Mouse (Mus musculus): ENCODE measurements around the gene Fam171a1.

The Fam171a1 gene

DNA sequence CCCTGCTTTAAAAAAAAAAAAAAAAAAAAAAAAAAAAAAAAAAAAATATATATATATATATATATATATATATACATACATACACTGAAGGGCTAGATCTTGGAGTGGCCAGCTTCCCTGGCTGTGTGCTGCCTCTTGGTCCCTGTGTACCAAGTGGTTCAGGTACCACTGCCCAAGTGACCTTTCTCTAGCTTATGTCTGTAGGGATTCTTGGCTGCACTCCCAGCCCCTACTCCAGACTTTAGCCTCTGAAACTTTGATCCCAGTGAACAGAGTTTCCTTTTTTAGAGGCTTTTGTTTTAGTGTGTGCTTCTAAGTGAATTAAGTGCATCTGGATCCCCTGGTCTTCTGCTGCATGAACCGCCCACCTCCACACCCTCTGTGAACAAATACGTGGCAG is 24.3 kb downstream of the Fam171a1 start:
- DNase-seq (ENCODE audit: low read depth, low spot score): no peak

DNA sequence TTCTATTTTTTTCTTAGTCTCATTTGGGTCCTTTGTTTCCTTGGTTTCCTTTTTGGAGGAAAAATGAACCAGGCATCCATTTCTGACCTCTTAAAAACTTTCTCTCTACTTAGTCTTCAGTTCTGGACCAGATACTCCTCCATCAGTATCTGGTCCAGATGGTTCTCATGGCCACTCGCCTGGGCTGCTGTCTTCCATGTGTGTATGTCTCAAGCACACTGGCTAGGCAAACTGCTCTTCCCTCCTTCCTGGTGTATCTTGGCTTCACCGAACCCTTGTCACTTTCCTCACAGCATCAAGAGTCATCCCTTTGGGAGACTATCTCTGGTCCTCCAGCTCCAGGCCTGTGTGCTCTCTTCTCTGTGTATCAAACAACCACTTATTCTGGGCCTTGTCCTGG is 25.0 kb downstream of the Fam171a1 start:
- no peak for DNase-seq (ENCODE audit: low read depth, low spot score)

DNA sequence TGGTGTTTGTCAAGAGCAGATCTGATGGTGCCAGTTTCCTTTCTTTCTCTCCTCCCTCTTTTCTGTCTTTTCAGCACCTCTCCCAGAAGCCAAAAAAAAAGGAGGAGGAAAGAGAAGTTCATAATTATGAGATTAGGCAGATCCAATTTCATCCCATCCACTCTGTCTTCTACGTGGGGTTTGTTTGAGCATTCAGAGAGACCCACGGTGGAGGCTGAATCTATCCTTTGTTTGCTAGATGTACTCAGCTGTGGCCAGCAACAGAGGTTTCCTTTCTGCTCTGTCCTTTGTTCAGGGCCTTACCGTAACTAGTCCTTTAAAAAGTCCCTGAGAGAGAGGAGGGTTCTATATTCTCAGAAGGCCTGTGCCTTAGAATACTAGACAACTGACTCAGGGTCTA is 25.6 kb downstream of the Fam171a1 start:
- no peak for DNase-seq (ENCODE audit: low read depth, low spot score)

DNA sequence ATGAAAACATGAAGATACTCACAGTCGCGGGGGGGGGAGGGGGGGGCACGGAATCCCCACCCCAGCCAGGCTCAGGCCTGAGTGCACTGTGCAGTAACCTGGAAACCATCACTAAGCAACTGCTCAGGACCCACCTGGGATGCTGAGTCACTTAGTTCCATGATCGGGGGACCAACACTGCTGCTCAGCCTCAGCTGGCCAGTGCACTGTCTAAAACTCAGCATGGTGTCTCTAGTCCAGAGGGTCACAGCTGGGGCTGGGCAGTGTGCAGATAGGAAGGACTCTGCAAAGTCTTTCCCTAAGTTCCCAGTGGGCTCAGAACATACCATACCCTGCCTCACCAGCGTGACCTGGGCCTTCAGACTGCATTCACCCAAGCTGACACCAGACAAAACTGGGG is 26.6 kb downstream of the Fam171a1 start:
- no peak for DNase-seq (ENCODE audit: low read depth, low spot score)

DNA sequence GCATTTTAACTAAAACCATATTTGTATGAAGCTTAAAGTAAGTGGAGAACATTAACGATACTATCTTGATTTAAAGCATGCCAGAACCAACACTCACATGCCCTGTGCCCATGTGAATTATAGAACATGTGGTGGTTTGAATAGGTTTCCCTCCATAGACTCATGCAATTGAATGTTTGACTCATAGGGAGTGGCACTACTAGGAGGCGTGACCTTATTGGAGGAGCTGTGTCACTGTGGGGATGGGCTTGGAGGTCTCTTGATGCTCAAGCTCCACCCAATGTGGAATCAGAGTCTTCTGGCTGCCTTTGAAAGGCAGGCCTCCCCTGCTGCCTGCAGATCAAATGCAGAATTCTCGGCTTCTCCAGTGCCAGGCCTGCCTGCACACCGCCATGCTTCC is 27.8 kb downstream of the Fam171a1 start:
- DNase-seq (ENCODE audit: low read depth, low spot score): no peak

DNA sequence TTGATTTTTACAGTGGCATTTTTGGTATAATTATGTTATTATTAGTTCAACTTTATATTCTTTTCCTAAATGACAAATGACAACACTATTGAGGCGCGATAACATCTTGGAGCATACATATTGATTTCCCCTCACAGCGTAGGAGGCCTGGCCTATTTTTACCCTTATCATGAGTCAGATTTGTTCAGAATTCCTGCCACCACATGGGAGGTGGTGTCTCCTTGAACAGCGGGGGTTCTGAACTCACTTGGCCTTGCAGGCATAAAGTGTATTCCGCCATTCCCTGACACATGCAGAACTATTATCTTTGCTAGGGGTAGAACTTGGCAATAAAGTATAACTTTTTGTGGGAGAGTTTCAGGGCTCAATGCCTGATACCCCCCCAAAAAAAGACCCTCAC is 30.3 kb downstream of the Fam171a1 start:
- no peak for DNase-seq (ENCODE audit: low read depth, low spot score)

DNA sequence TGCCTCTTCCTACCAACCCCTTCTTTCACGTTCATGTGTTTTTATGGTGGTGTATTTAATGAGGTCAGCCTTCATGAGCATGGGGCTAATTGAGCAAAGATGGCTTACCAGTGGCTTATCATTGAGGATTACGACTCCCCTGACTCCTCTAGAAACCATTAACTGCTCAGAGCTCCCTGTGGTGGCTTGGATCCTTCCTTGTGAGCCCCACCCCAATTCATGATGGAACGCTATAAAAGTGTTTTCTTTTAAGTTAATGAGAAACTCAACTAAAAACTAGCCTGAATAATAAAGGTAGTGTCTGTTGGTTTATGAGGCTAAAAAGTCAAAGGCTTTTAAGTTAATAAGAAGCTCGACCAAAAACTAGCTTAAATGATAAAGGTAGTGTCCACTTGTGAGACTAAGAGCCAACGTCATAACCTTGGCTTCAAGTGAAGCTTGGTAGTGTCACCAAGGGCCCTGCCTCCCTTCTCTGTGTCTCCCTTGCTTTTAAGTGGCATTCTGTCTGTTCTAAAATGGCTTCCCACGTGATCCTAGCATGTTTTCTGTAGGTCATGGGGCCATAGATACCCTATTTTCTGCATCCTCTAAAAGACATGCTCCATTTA is 33.6 kb downstream of the Fam171a1 start:
- no peak for DNase-seq (ENCODE audit: low read depth, low spot score)

DNA sequence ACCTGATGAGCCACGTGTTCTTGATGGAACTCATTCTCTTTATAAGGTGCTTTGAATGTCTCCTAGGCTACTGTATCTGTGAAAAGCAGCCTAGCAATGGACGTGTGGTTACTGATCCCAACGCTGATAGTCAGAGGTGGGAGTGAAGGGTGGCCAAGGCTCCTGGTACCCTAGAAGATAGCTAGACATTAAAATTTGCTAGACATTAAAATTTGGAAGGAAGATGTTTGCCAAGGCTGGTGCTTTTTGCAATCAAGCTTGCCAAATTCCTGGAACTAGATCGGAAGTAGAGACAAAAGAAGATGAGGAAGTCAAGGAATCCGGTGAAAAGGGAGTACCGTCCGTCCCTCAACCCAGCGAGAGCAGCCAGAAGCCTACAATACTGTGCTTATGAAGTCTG is 34.7 kb downstream of the Fam171a1 start:
- DNase-seq (ENCODE audit: low read depth, low spot score): no peak

DNA sequence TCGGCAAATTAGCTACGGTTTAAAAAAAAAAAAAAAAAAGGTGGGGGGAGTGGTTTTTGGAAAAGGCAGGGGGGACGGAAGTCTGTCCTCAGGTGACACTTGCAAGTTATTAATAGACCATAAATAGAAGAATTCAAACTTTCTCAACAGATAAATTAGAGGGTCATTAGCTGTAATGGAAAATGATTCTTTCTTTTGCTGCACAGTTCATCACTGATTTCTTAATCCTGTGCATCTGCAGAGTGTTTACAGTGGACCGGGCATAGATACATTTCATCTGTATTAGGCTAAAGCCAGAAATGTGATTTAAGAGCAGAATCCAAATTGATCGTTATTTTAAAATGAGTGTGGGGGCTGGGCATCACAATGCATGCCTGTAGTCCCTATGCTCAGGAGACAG is 36.3 kb downstream of the Fam171a1 start:
- DNase-seq (ENCODE audit: low read depth, low spot score): no peak

DNA sequence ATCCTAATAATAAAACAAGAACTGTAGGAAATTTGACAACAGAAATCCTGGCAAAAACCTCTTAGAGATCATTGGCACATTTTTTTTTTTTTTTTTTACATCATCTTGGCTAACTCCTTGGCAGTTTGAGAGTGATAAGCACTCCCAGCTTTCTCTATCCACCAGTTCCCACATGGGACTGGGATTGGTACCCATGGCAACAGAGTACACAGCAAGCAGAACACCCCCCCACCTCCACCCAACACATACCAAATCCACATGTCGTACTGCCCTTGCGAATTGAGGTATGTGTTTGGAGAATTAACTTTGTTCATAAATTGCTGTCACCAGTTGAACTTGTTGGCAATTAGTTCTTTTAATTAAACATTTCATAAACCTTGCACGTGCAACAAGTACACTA is 37.3 kb downstream of the Fam171a1 start:
- DNase-seq (ENCODE audit: low read depth, low spot score): no peak

DNA sequence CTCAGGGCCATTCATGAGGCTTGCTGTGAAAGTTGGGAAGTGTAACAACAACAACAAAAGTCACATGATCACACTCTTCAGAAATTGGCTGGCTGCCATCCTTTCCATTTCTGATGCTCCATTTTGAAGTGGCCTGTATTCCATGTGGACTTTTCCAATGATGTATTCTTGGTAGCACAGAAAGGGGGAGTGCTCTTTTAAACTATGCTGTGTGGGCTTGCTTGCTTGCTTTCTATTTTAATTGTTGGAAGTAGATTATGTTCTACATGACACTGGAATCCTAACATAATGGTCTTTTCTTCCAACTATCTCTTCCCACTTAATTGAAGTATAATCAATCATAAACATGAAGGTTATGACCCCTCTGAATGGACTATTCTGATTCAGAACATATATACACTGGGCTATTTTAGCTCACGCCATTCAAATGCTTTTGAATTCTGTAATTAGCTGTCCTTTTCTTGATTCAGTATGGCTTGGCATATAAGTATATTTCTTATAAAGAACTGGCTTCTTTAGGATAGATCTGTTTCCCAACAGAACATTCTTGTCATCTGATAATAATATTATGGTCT is 40.2 kb downstream of the Fam171a1 start:
- DNase-seq (ENCODE audit: low read depth, low spot score): no peak

DNA sequence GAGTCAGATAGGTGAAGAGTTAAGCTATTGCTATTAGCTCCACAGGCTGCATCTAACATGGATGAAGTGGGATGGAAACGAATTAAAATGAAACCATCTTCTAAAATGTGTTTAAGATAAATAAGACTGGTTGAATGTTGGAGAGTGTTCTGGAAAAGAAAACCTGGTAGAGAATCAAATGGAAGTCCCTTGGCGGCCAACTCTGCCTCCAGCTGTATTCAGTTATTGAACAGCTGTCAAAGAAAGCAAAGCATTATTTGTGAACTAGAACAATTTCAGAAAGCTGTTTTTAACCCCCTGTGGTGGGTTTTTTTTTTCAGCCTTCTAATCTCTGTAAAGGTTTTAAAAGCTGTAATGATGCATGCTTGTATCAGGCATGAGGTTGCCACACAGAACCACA is 41.0 kb downstream of the Fam171a1 start:
- DNase-seq (ENCODE audit: low read depth, low spot score): no peak

DNA sequence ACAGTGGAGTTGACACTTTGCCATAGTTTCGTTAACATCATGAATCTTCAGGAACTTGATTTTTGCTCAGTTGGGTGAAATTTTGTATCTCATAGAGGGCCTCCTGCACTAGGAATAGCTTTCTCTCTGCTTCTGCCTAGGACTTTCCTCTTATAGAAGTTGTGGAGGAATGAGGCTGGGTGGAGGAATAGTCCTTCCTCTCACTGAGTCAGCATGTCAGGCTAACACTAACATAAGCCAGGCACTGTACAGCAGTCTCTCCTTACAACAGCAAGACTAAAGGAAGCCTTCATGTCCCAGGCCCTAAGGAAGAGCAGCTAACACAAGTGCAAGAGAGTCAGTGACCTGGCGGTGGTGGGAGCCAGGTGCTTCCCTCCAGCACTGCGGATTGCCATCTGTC is 43.0 kb downstream of the Fam171a1 start:
- DNase-seq (ENCODE audit: low read depth, low spot score): no peak

DNA sequence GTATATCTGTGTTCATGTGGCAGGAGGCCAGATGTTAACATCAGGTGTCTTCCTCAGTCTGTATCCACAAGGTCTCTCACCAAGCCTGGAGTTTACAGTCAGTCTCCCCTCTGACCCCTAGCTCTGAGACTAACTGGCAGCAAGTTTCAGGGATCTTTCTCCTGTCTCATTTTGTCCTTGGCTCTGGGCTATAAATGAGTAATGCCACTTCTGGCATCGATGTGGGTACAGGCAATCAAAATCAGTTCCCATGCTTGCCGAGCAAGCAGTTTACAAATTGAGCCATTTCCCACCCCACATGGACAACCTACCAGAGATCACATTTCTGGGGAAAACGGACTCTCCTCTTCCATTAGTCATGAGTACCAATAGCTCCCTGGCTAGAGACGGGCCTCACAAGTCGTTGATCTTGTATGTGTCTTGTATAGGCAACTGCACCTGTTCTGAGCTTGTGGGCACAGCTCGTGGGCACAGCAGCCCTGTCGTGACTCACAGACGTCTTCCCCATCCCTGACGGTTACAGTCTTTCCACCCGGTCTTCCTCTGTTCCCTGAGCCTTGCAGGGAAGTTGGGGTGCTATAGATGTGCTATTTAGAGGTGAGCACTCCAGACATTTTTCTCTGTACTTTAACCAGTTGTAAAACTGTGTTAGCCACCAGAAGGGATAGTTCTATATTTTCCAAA is 43.8 kb downstream of the Fam171a1 start:
- DNase-seq (ENCODE audit: low read depth, low spot score): no peak

DNA sequence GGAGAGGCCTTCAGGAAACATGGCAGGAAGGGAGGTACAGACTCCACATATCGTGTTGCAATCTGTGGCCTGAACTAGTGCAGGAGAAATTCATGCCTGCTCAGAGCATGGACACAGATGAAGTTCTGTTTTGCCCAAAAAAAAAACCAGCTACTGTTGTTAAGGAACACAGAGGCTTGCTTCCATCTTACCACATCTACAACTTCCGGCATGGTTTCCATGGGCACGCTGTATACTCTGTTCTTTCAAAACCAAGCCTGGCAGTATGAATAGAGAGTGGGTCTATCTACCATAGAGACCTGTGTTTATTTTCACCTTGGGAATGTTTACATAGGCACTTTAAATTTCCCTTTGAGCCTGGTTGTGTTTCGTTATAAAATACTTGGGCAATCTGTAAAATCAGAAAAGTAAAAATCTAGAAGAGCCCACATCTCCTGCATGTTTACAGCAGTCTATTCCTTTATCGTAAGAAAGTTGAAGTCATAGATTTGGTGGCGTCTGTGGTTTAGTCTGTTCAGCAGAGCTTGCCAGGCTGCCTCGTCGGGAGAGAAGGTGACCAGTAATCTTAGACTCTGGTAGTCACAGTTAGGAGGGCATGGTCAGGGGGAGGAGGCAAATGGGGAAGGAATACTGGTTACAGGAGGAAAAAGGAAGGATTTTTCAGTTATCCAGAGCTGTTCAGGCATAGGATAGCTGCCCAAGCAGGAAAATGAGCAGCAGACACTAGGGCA is 44.8 kb downstream of the Fam171a1 start:
- DNase-seq (ENCODE audit: low read depth, low spot score): no peak

DNA sequence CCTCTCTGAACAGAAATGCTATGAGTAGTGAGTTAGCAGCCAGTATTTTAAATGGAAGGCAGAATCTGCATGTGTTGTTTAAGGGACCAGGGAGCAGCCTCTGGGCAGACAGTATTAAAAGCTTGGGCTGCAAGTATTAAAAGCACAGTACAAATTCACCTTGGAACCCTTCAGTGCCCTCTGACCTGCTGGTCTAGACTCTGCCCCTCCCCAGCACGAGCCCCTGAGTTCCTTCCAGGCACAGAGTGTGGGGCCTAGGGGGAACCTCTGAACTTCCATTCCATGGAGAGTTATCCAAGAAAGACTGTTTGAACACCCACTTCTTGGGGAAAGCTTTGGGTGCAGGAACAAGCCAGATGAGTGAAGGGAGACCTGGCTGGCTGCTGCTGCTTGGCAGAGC is 47.6 kb downstream of the Fam171a1 start:
- no peak for DNase-seq (ENCODE audit: low read depth, low spot score)

DNA sequence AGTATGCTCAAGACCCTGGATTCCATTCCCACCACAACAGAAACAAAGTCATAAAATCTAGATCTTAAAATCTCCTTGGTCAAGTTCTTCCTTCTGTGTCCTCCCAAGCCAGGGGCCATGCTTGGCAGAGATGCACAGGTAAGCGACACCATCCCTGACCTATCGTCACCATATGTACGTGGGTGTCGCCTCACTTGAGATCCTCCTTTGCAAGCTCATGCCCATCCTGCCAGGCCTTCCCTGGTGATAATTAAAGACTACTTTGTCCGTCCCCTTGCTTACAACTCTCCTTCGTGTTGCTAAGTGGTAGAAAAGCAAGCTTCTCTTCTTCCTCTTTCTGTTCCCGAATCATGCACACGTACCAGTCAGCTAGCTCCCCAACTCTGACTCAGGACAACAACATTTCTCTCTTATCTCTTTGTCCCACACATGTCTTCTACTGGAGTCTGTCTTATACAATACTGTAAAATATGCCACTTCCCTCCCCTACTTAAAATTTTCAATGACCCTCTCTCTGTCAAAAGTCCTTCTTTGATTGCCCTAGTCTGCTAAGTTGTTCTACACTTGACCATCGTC is 49.6 kb downstream of the Fam171a1 start:
- no peak for DNase-seq (ENCODE audit: low read depth, low spot score)

DNA sequence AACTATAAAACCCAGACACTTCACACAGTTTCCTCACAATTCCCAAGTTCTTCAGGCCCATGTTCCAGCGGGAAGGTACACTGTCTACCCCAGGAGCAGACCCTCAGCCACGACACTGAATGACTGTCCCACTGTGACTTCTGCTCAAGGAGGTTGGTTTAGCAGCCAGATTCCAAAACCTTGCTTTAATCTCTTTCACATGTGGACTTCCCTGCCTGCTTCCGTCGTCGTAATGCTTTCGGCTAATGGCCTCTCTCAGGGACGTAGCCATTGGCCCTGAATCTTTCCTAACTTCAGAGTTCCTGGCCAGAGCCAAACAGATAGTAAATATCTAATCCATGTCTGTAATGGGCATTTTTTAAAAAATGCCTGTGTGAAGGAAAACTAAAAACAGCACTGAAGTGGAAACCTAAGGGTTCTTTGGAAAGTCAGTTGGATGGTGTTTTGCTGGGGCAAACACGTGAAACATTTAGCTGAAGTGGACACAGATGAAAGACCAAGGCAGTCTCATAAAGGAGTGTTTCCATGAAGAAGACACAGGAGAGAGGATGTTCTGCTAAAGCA is 51.1 kb downstream of the Fam171a1 start:
- DNase-seq (ENCODE audit: low read depth, low spot score): no peak

DNA sequence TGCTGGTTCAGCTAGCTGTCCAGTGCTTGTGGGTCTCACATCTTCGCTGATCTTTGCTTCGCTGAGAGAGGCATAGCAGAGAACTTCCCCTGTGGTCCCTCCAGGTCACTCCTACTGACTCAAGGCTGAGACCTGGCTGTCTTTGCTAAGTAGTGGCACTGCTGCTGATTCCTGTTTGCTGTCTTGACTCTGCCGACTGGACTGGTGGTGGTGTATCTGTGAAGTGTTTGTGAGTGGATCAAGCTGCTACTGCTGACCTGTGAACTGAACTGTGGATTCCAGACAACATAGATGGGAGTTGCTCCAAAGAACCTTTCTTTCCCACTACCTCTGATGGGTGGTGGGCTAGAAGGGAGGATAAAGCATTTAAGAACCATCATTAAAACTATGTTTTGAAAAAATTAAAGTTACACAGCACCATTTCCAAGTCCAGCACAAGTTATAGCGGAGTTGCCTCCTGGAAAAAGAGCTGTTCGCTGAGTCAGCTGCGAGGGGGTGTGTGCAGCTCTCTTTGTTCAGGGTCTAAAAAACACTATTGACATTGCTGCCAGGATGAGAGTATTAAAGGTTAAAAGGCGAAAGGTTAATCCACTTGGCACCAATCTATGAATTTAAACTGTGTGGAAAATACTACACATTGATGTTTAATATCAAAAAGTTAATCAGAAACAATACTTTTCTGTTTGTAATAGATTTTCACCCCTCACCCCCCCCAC is 52.0 kb downstream of the Fam171a1 start:
- no peak for DNase-seq (ENCODE audit: low read depth, low spot score)

DNA sequence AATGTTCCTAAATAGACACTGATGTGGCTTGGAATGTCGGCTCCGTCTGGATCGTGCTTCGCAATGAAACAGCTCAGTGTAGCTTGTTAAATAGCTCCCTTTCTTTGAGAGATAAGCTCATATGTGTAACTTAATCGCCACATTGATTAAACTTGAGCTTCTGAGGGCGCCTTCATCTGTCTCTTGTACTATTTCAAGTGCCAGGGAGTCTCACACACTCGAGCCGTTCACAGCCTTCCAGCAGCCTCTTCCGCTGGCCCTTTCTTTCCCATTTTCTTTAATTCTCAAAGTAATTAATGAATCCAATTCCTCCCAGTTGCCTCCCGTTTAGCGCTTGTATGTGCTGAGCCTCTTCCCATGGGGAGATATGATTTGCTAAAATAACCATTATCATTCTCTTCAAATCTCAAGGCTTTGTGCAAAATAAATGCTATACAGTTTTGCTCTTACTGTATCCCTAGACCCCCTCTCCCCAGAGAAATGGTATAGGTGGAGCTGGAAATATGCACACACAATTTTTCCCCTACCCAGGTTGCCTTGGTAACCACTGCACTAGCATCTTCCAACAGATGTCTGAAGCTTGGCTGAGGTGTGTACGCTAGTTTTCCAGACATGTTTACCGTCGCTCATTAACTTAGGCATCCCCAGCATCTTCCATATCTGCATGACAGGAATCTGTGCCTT is 54.8 kb downstream of the Fam171a1 start:
- no peak for DNase-seq (ENCODE audit: low read depth, low spot score)

DNA sequence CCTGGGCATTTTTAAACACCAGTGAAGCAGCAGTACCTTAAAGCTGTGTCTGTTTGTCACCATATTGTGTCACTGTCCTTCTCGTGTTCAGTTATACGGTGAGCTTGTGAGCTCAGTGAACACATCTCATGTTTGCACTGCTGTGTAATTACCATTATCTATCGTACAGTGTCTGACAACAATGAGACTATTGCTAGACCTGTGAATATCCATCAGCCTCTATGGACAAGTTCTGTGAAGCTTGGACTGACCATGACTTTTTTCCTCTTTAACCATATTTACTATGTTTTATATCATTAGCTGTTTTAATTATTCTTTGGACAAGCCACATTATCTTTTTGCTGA is 55.4 kb downstream of the Fam171a1 start:
- no peak for DNase-seq (ENCODE audit: low read depth, low spot score)
